Mouse (Mus musculus) cerebellum, adult 18-20 months (tissue): ENCODE results near the gene Gm765.

ENCODE experiments used
- DNase-seq, 2 experiments: peaks; one replicate each; pipeline ENCODE4 v3.0.0; 2021

Gene Gm765

GRCm38 (mm10) chr6:98342654-98343053, at the start of gene Gm765:
Gene Gm765, minus strand, starts transcription at chr6:98342754.
- no peak for DNase-seq

GRCm38 (mm10) chr6:98385487-98385886, 42.9 kb upstream of the Gm765 start:
- DNase-seq, result no peak

GRCm38 (mm10) chr6:98384431-98384830, 41.9 kb upstream of the Gm765 start:
- no peak for DNase-seq

DNA sequence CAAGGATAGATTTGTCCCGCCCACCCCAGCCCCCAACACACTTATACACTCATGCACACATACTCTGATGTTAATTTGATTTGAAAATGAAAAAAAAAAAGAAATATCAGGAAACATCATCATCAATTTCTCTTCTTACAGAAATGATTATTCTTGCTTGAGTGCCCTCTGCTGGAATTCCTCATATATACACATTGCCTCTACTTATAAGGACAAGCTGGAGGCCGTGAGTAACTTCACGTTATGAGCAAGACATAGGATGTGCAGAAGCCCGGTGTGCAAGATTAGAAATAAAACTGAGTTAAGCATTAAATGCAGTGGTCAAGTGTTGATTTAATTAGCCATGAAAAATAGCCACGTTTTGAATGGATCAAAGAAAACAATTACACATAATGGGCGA, 40.9 kb upstream of the Gm765 start:
- DNase-seq, result no peak

GRCm38 (mm10) chr6:98366199-98366598, 23.6 kb upstream of the Gm765 start:
- DNase-seq, result no peak

- DNase-seq, result no peak
Observed at GRCm38 (mm10) chr6:98355271-98355670, 12.7 kb upstream of the Gm765 start.

DNA sequence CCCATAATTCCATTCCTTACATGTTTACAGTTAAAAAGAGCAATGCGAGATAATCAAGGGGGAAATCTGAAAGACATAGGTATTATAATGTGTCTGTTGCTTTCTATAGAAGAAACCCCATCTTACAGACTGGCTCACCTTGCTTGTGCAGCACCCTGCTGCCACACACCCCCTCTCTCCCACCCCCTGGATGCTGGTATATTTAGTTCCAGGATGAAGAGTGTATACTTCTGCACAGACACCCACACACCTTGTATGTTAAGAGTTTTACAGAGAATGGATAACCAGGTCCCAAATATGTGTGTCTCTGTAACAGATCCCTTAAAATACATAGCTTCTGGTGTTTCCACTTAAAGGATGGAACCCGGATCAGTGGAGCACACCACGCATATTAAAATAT, 10.7 kb upstream of the Gm765 start:
- DNase-seq, result no peak

- no peak for DNase-seq
Observed at GRCm38 (mm10) chr6:98332714-98333113, 9.8 kb downstream of the Gm765 start.

- no peak for DNase-seq
Observed at GRCm38 (mm10) chr6:98311659-98312058, 30.9 kb downstream of the Gm765 start.

GRCm38 (mm10) chr6:98307647-98308046, 34.9 kb downstream of the Gm765 start:
- no peak for DNase-seq

GRCm38 (mm10) chr6:98307159-98307558, 35.4 kb downstream of the Gm765 start:
- no peak for DNase-seq

- no peak for DNase-seq
Observed at GRCm38 (mm10) chr6:98292064-98292463, 50.5 kb downstream of the Gm765 start.

DNA sequence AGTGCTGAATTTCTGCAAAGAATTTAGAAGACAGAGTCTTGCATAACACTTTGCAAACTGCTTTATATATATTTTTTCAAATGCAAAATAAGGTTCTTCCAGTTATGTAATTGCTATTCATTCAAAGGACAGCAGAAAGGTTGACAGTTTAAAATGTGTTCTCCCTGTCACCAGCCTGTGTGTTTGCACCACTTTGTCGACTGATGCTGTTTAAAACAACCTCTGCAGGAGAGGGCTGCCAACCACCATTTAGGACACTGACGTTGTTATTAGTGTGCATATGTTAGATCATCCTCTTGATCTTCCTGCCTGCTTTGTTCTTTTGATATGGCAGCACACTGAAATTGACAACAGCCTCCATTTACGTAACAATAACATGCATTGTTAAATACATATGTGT, 54.2 kb downstream of the Gm765 start:
- DNase-seq, result no peak

- no peak for DNase-seq
Observed at GRCm38 (mm10) chr6:98287521-98287920, 55.0 kb downstream of the Gm765 start.

- DNase-seq, result no peak
Observed at GRCm38 (mm10) chr6:98285190-98285589, 57.4 kb downstream of the Gm765 start.

DNA sequence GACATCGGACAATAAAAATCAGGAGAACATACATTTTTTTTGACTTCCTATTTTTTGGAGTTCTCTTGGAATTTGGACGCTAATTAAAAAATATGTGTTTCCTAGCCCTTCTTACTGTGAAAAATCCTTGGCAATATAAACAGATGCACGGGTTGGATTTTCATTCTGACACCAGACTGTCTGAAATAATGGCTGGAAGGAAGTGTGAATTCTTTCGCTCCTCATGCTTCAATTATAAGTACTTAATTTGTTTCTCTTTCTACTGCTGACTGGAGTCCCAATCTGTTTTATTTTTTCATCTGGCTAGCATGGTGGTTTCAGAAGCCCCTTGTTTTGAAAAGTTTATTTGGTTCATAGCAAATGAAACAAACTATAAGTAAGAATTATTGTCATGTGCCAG, 59.8 kb downstream of the Gm765 start:
- no peak for DNase-seq

GRCm38 (mm10) chr6:98271553-98271952, 71.0 kb downstream of the Gm765 start:
- peak; percentile 2 to 6 for DNase-seq

- no peak for DNase-seq
Observed at GRCm38 (mm10) chr6:98262961-98263360, 79.6 kb downstream of the Gm765 start.

DNA sequence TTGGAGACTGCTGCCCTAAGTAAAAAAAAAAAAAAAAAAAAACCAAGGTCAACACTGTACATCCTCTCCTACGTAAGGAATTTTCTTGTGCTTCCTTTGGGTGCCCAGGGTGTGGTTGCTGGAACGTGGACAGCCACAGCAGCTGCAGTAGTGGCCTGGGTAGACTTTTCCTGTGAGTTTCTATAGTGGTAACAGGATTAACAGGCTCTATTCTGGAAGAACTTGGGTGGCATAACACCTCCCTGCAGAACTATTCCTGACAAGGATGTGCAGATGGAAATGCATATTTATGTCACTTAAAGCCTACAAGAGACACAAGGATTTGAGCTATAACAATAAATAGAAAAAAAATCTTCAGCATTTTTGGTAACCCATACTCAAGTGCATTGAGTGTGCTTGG, 83.5 kb downstream of the Gm765 start:
- no peak for DNase-seq

DNA sequence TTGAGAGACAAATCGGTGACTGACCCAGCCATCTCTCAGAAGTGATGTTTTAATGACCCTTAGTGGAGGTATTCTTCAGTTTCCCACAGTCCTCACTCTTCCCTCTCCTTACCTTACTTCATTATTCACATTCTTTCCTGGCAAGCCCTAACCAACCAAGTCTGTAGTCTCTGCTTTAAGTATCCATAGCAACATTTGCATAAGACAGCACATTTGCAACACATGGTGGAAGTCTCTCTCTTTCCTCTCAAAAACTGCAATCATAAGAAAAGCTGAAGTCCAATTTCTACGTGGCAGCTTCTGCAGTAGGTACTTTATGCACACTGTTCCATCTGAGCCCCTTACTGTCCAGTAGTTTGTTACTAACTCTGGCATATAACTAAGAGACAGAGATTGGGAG, 96.1 kb downstream of the Gm765 start:
- no peak for DNase-seq

- DNase-seq, result no peak
Observed at GRCm38 (mm10) chr6:98243186-98243585, 99.4 kb downstream of the Gm765 start.

- DNase-seq, result no peak
Observed at GRCm38 (mm10) chr6:98240561-98241272, 101.8 kb downstream of the Gm765 start.

DNA sequence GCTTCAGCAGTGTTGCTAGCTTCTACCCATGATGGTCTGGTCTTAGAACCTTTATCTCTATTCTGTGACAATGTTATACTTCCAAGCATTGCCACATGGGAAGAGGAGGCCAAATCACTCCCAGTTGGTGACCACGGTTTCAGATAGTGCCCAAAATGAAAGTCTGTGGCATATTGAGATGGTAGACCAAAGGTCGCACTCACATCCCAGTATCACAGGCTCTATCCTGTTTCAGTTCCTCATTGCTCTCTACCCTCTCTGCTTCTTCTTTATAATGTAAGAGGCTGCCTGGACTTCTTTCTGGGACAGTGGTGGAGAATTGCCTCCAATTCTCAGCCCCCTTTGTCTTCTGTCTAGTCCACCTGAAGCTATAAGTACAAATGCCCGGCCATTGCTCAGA, 108.5 kb downstream of the Gm765 start:
- DNase-seq, result no peak

DNA sequence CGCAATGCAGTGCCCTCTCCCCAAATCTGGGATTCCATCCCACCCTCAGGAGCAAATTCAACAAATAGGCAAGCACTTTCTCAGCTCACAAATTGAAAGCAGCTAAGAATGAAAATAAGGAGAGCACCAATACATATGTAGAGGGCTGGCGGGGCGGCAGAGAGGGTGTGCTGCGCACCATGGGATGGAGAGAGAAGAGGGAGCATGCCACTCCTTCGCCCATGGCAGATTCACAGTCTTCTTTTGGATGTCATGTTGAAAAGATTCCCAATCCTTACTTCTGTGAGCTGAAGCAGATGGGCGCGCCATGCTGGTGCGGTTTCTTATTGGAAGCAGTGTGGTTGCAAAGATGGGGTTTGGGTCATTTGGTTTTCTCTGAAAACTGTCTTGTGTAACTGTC, 118.6 kb downstream of the Gm765 start:
- DNase-seq, result no peak

DNA sequence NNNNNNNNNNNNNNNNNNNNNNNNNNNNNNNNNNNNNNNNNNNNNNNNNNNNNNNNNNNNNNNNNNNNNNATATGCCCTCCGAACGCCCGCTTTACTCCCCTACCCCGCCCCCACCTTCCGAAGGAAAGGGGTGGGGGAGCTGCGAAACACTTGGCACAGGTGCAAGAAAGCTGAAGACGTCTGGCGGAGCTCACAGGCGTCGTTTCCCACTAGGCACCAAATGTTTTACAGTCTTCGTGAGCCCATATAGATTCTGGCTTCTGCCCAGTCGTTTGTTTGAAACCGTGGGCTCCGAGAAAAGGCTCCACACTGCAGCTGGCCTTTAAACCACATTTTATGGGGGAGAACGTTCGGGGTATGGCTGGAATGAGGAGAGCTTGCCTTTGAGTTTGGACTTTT, 120.6 kb downstream of the Gm765 start:
- no peak for DNase-seq
